Mouse (Mus musculus): Measurements from ENCODE around the gene Klhl5.

The Klhl5 gene

GRCm38 (mm10) chr5:65106876-65107772 is at the start of gene Klhl5:
Gene Klhl5 (plus strand): TSS chr5:65107539.
- DNase-seq = peak; percentile 46

DNA sequence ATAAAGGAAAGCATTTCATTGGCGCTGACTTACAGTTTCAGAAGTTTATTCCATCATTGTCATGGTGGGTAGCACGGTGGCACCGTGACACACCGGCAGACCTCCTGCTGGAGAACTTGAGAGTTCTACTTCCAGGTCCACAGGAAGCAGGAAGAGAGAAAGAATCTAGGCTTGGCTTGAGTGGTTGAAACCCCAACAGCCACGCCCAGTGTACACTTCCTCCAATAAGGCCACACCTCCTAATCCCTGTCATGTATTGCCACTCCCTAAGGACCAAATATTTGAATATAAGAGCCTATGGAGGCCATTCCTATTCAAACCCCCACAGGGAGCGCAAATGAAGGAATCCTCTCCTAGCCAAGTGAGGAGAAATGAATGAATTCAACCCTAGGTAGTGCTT is 49.7 kb upstream of the Klhl5 start:
- DNase-seq = no peak

- no peak for DNase-seq
Measured at GRCm38 (mm10) chr5:65059806-65060205, 47.5 kb upstream of the Klhl5 start.

- no peak for DNase-seq
Measured at GRCm38 (mm10) chr5:65062236-65062635, 45.1 kb upstream of the Klhl5 start.

- no peak for DNase-seq
Measured at GRCm38 (mm10) chr5:65063266-65063665, 44.1 kb upstream of the Klhl5 start.

DNA sequence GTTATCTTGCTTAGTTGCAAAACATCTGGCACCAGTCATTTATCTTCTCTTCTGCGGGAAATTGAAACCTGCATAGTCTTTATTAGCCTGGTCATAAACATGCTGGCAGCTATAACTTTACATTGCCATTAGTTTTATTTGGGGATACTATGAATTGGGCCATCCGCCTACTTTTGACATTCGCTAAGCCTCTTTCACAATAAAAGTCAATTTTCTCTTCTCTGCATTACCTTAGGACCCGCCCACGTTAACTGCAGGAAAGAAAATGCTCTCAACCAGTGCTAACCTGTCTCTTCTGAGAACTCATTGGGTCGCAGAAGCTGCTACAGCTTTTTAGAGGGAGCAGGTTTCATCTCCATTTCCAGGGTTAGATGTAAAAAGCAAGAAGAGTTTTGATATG is 39.2 kb upstream of the Klhl5 start:
- DNase-seq = no peak

GRCm38 (mm10) chr5:65069872-65070271 is 37.5 kb upstream of the Klhl5 start:
- no peak for DNase-seq

DNA sequence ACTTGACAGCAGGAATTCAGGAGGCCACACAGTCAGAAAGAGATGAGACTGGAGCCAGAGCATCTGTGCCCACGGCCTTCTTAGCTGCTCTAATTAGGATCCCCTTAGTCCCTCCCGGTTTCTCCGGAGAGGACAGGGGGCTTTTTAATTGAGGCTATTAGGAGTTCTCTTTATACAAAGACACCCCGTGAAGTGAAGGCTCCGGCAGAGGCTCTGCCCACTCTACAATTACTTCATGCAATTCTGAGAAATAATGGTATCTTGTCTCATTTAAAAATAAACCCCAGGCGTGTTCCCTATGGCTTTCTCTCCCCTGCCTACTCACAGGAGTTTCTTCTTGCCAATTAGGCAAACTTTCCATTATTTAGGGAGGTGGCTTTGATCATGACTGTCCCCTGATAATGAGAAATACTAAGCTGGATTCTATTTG is 35.6 kb upstream of the Klhl5 start:
- DNase-seq = no peak

GRCm38 (mm10) chr5:65073247-65073646 is 34.1 kb upstream of the Klhl5 start:
- DNase-seq = no peak

DNA sequence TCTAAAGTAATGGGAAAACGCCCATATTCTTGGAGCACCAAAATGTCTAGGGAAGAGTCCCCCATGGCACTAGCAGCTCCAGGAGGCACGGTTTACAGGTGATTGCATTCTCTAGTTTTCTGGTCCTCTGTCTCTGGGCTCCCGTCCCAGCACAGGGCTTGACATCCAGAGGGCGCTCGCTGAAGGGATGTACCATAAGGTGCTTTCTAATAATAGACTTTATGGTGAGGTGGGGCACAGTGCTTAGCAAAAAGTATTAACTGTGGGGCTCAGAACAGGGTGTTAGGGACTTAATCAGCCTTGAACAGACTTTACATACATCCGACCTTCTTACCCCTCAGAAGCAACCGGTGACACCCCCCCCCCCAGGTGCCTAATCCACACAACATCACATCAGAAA is 32.6 kb upstream of the Klhl5 start:
- peak; percentile 57 for DNase-seq

DNA sequence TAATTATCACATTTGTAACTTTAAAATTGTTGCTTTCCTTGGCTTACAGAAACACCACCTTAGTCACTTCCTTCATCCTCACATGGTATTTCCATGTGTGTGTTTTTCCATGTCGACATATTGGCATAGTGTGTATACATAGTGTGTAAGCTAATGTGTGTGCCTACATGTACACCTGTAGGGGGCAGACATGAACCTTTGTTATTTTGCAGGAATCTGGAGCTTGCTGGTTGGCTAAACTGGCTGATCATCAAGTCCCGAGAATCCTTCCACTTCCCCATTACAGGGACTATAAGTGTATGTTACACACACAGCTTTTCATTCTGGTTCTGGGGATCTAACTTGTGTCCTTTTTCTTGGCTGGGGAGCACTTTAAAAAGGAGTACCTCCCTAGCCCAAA is 31.3 kb upstream of the Klhl5 start:
- no peak for DNase-seq

DNA sequence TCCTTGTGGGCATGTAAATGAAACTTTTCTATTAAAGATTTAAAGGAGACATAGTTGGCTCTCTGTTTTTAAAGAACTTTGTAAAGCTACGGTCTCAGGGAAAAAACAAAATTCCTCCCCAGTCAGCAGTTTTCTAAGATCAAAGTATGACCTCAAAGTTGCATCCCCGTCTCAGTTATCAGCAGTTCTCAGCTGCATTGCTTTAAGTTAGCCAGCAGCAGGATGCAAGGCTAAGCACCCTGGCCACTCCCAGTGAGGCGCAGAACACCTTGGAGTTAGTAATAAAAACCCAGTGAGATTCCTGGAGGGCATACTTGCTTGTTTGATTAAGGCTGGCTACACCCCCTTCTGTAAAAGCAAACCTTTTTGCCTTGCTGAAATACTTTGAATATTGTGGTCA is 30.6 kb upstream of the Klhl5 start:
- no peak for DNase-seq

GRCm38 (mm10) chr5:65078081-65078480 is 29.3 kb upstream of the Klhl5 start:
- DNase-seq = no peak

- DNase-seq = no peak
Measured at GRCm38 (mm10) chr5:65079881-65080280, 27.5 kb upstream of the Klhl5 start.

- DNase-seq = no peak
Measured at GRCm38 (mm10) chr5:65081836-65082235, 25.5 kb upstream of the Klhl5 start.

DNA sequence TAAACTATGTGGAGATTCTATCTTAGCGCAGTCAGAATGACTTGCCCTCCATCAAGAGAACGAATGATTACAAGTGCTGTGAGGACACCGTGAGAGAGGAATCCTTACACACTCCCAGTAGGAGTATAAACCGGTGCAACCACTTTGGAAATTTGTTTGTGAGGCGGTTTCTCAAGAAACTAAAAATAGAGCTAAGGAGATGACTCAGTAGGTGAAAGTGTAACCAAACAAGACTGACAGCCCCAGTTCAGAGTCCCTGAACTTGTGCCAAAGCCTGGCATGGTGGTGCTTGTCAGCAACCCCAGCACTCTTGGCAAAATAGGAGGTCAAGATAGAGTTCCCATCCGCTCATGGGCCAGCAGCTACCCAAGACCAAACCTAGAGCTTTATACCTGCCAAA is 20.8 kb upstream of the Klhl5 start:
- no peak for DNase-seq

DNA sequence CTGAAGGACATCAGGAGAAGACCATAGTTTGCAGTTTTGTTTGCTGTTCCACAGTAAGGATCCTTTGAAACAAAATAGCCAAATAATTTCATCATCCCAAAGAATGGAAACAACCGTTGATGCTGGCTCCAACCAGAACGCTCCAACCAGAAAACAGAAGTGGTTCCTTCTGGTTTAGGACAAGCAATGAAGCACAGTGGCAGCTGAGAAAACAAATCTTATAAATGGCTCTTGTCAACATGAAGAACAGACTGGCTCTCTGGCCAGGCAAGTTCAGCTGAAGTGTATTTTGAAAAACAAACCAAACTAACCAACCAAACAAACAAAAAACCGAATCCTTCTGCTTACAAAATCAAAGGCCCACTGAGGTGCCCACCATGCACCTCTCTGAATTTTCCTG is 17.6 kb upstream of the Klhl5 start:
- no peak for DNase-seq

- no peak for DNase-seq
Measured at GRCm38 (mm10) chr5:65091184-65091858, 16.0 kb upstream of the Klhl5 start.

- DNase-seq = no peak
Measured at GRCm38 (mm10) chr5:65091921-65092320, 15.4 kb upstream of the Klhl5 start, which contains the start of gene Tmem156. Gene Tmem156 (minus strand): TSS chr5:65092132.

DNA sequence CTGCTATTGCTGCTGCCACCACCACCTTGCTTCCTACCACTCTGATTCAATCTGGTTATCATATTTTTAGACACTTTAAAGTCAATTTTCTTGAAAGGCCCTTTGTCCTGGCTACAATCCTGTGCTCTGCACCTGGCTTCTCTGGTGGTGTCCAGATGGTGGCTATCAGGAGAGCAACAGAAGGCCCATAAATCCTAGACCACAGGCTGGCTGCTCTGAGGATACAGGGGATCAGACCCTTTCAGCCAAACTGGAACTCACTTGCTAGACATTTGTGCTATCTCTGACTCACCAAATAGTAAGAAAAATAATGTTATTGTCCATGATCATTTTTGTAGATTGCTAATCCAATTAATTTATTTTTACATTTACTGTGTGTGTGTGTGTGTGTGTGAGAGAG is 13.6 kb upstream of the Klhl5 start:
- DNase-seq = peak; percentile 89

DNA sequence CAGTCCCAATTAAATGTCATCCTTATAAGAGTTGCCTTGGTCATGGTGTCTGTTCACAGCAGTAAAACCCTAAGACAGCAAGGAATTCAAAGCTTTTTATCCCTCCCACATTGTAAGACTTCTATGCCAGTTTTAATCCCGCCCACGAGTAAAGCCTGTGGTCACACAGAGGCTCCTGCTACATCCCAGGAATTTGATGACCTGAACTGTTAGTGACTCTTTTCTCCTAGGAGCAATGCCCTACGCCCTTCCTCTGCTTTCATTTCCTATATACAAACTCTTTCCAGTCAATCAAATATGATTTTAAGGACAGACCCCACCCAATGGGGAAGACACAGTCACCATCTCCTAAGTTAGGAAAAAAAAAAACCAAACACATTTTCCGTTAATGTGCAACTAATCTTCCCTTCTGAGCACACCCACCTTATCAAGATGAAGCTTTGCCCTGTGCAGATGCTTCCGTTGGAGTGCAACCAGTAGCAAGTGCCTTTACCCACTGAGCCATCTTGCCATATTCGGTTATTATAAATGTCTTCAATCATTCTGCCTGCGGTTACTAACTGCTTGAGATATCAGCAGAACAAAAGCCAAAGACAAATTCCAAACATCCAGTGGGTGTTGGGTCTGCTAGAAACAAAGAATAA is 12.3 kb upstream of the Klhl5 start:
- no peak for DNase-seq

- no peak for DNase-seq
Measured at GRCm38 (mm10) chr5:65096082-65096481, 11.3 kb upstream of the Klhl5 start.

DNA sequence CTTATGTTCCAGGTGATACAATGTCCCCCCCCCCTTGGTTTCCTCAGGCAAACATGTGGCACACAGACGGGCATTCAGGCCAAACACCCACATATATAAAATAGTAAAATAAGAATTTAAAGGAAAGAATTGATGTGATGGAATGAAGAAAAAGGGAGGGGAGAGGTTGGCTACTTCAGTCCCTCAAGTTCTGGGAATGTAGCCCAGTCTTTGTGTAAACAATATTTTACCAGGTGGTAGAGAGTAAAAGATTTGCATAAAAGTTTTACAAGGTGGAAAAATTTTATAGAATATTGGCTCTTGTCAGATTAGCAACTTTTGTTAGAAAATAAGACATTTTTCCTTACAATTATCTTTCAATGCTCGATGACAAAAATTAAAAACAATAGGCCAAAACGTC is 10.5 kb upstream of the Klhl5 start:
- DNase-seq = no peak

GRCm38 (mm10) chr5:65097457-65097856 is 9.9 kb upstream of the Klhl5 start:
- no peak for DNase-seq
